Mouse (Mus musculus) heart, adult 2 months (tissue): ENCODE measurements around the gene Nfia. TPM values are rescaled to one million over a fixed set of nuclear protein-coding genes. Genes with fewer than 3 reads are reported as not detected.

ENCODE experiments used
- DNase-seq, 2 experiments: peaks; one replicate each; pipeline ENCODE4 v3.0.0; 2021
- H3K27ac ChIP-seq: fragments of 200-600 bp; 2 replicates; pipeline ENCODE4 v1.8.1; 2022
- H3K27me3 ChIP-seq: fragments of 200-500 bp; 2 replicates; pipeline ENCODE4 v1.6.1; 2012; ENCODE audit warnings: mild to moderate bottlenecking, low read length, inconsistent platforms, mixed read lengths; ENCODE audit not compliant: control insufficient read depth, insufficient read depth
- H3K36me3 ChIP-seq: fragments of 200-500 bp; 2 replicates; pipeline ENCODE4 v1.6.1; 2012; ENCODE audit warnings: low read length, inconsistent platforms; ENCODE audit not compliant: control insufficient read depth, insufficient read depth
- H3K4me1 ChIP-seq: fragments of 200-500 bp; 2 replicates; pipeline ENCODE4 v1.6.1; 2011; ENCODE audit warnings: low read length; ENCODE audit not compliant: control insufficient read depth, insufficient read depth
- H3K4me3 ChIP-seq: fragments of 200-600 bp; 2 replicates; pipeline ENCODE4 v1.8.1; 2022
- H3K79me2 ChIP-seq: fragments of 200-500 bp; replicated peaks from 2 replicates; pipeline ENCODE4 v1.6.1; 2012; ENCODE audit warnings: mild to moderate bottlenecking, inconsistent platforms, low read length, moderate library complexity, mixed read lengths; ENCODE audit not compliant: control insufficient read depth, insufficient read depth
- H3K9ac ChIP-seq: fragments of 200-500 bp; 2 replicates; pipeline ENCODE4 v1.6.1; 2012; ENCODE audit warnings: low read depth, mild to moderate bottlenecking, control low read depth, inconsistent platforms, low read length, mixed read lengths
- CTCF ChIP-seq: fragments of 200-600 bp; IDR thresholded peaks from 2 replicates; pipeline ENCODE4 v1.8.1; 2022; ENCODE audit warnings: antibody characterized with exemption, mild to moderate bottlenecking, moderate library complexity
- EP300 ChIP-seq: fragments of 200-500 bp; IDR thresholded peaks from 2 replicates; pipeline ENCODE4 v1.6.1; 2011; ENCODE audit warnings: low read depth, low read length, control low read depth; ENCODE audit not compliant: insufficient read depth
- POLR2A ChIP-seq: fragments of 200-500 bp; IDR thresholded peaks from 2 replicates; pipeline ENCODE4 v1.6.1; 2011; ENCODE audit warnings: mild to moderate bottlenecking, low read depth, low read length, control low read depth; ENCODE audit not compliant: insufficient read depth
- WGBS: fragments of 180-500 bp; shearing (Covaris S2); methylation state at CpG from one replicate; pipeline ENCODE4 v1.1.7; 2018; 5-methylcytosine and 5-hydroxymethylcytosine counted together
- intact Hi-C: fragments of 180-260 bp; cut with DNase I; formaldehyde crosslinking; loops from one replicate; pipeline ENCODE4 v1.15.1; 2025
- polyA plus RNA-seq: library from polyadenylated mRNA; depleted of rRNA; stranded (reverse); fragments of >200 nt; gene quantifications from 2 replicates; pipeline ENCODE4 v1.2.3, GENCODE M21; 2012
- total RNA-seq, 2 experiments: library from RNA; stranded (reverse); gene quantifications; 2 replicates each; pipeline ENCODE4 v1.2.3; 2021

The Nfia gene
- total and polyA plus RNA-seq, 3 experiments: 70.3 to 128 (median 126) TPM

DNA sequence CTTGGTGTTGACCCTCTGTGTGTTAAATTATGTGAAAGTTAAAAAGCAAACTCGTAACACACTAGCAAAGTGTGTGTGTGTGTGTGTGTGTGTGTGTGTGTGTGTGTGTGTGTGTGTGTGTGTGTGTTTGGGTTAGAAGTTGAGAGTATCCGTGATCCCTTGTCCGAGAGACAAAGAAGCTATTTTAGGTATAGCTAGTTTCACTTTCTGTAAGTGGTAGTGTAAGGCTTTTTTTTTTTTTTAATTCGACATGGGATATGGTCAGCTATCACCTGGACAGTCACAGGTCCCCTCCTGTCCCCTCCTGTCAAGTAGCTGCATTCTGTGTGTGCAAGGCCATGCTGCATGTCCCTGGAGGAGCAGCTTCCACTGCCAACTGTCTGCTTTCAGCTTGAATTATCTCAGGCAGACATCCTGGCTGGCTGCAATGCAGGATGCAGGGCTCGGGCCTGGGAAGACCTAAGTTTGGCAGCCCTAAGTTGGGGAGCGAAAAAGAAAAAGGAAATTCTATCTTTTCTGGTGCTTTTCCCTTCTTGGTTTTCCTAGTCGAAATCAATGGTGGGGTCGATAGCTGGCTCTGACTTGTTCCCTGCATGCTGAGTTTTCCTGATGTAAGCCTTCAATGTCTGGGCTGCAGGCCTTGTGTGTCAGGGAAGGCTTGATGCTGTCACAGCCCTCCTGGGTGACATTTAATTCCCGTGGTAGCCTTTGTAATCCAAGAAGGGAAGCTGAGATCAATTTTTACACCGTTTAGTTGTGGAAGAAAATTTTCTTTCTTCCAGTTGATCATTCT is 147.9 kb downstream of the Nfia start:
- Histone ChIP-seq H3K36me3 (peaks cover 16% of the 10 kb centered on the region), H3K9ac (peak overlapping the region; percentile 70), H3K4me1 (peaks cover 19% of the 10 kb centered on the region), H3K27me3 (no peaks in the 10 kb centered on the region), H3K79me2 (peaks cover 2% of the 10 kb centered on the region; the same call in 1 of the 2 replicates), H3K4me3 (peak overlapping the region; percentile 43), H3K27ac (peak overlapping the region; percentile 87)
- peak; percentile 71 to 72 for DNase-seq
- 8% methylated on average over 10 of the region's 10 CpGs for WGBS
- TF ChIP-seq EP300: 0 out of 2 replicates have a peak, but pooled peaks have one; percentile 33
- no peak for TF ChIP-seq CTCF
- intact Hi-C loops: loop anchor here (2.0 to 5.0 kb wide), 5 partner anchors 82 to 402 kb away; partner anchors contain the start of gene E130114P18Rik

- Histone ChIP-seq H3K79me2 (0 out of 2 replicates have a peak, but pooled peaks cover 2% of the 10 kb centered on the region), H3K9ac (no peak overlapping the region), H3K27ac (no peak overlapping the region), H3K4me3 (no peak overlapping the region), H3K4me1 (peaks cover 20% of the 10 kb centered on the region), H3K27me3 (no peaks in the 10 kb centered on the region), H3K36me3 (peaks cover 16% of the 10 kb centered on the region)
- no peak for DNase-seq
- TF ChIP-seq CTCF (peak; percentile 33), EP300 (no peak), POLR2A (no peak)
- intact Hi-C loops: loop anchor here (2.0 to 5.0 kb wide), 6 partner anchors 53 to 401 kb away; partner anchors contain the start of gene E130114P18Rik
Observed at GRCm38 (mm10) chr4:97921682-97922081, 149.1 kb downstream of the Nfia start.

- no peak for TF ChIP-seq EP300
- no peak for TF ChIP-seq CTCF
- TF ChIP-seq POLR2A: no peak
- H3K4me1 ChIP-seq: peaks cover 20% of the 10 kb centered on the region
- peak overlapping the region; percentile 70 for H3K27ac ChIP-seq
- no peaks in the 10 kb centered on the region for H3K27me3 ChIP-seq
- H3K4me3 ChIP-seq: no peak overlapping the region
- 54% methylated on average over 5 of the region's 5 CpGs for WGBS
- no peak for DNase-seq
- H3K9ac ChIP-seq: no peak overlapping the region
- intact Hi-C loops: loop anchor here (2.0 to 5.0 kb wide), 5 partner anchors 54 to 399 kb away; partner anchors contain the start of gene E130114P18Rik
- peaks cover 20% of the 10 kb centered on the region for H3K36me3 ChIP-seq
- no peaks in the 10 kb centered on the region for H3K79me2 ChIP-seq
Observed at GRCm38 (mm10) chr4:97923248-97923647, 150.7 kb downstream of the Nfia start.

DNA sequence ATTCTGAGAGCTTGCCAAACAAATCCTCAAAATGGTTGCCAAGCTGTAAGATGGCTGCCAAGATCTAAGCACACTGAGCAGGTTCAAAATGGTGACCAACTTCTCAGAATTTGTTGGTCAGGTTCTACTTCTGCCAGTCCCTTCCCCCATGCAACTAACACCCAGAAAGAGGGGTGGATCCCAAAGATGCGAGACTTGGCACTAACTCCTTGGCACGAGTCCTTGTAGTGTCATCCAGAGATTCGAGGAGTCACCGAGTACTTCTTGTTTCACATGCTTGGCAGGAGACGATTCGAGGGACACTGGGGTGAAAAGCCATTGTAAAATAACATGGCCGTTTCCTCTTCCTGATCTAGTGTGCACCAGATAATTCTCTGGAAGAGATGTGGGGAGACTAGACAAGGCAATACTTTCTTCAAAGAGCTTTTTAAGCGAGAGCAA is 151.4 kb downstream of the Nfia start:
- intact Hi-C loops: loop anchor here (2.0 to 5.0 kb wide), 5 partner anchors 55 to 398 kb away; partner anchors contain the start of gene E130114P18Rik
- Histone ChIP-seq H3K36me3 (peaks cover 20% of the 10 kb centered on the region), H3K4me1 (peaks cover 18% of the 10 kb centered on the region), H3K9ac (no peak overlapping the region), H3K79me2 (no peaks in the 10 kb centered on the region), H3K27ac (peak overlapping the region; percentile 70), H3K27me3 (no peaks in the 10 kb centered on the region), H3K4me3 (no peak overlapping the region)
- 7% methylated on average over 8 of the region's 8 CpGs for WGBS
- DNase-seq: peak; percentile 75 to 84
- TF ChIP-seq EP300 (peak; percentile 88), CTCF (no peak), POLR2A (0 out of 2 replicates have a peak, but pooled peaks have one; percentile 19)

GRCm38 (mm10) chr4:97924414-97924813 is 151.9 kb downstream of the Nfia start:
- peaks cover 18% of the 10 kb centered on the region for H3K4me1 ChIP-seq
- no peaks in the 10 kb centered on the region for H3K79me2 ChIP-seq
- H3K27me3 ChIP-seq: no peaks in the 10 kb centered on the region
- intact Hi-C loops: loop anchor here (5.0 kb wide), 4 partner anchors 78 to 398 kb away; partner anchors contain the start of gene E130114P18Rik
- WGBS: 22% methylated on average over 5 of the region's 5 CpGs
- TF ChIP-seq CTCF (no peak), POLR2A (no peak)
- H3K36me3 ChIP-seq: peaks cover 20% of the 10 kb centered on the region
- H3K9ac ChIP-seq: no peak overlapping the region
- no peak overlapping the region for H3K4me3 ChIP-seq
- peak overlapping the region; percentile 70 for H3K27ac ChIP-seq
- no peak for DNase-seq

DNA sequence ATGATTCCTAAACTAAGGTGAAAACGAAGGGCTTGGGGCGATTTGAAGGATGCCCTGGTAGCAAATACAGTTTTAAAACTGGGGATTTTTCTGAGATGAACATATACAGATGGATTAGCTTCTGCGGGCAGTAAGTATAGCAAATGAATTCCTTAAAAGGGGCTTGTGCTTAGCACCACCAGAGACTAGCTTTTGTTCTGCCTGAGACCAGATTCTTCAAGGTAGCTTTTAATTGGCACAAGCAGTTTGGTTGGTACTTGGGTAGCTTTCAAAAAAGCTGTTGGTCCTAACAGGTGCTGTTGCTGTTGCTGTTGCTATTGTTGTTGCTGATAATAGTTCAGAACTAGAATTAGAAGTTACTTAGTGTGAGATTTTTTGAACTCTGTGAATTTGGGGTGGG is 152.3 kb downstream of the Nfia start:
- no peak overlapping the region for H3K9ac ChIP-seq
- TF ChIP-seq CTCF (no peak), POLR2A (no peak), EP300 (no peak)
- H3K27me3 ChIP-seq: no peaks in the 10 kb centered on the region
- no peak overlapping the region for H3K4me3 ChIP-seq
- peak overlapping the region; percentile 70 for H3K27ac ChIP-seq
- intact Hi-C loops: loop anchor here (5.0 kb wide), 5 partner anchors 37 to 397 kb away; partner anchors contain the start of gene E130114P18Rik
- H3K36me3 ChIP-seq: peaks cover 18% of the 10 kb centered on the region
- DNase-seq: no peak
- H3K4me1 ChIP-seq: peaks cover 18% of the 10 kb centered on the region
- WGBS: 80% methylated on average over 3 of the region's 3 CpGs
- H3K79me2 ChIP-seq: peaks cover 3% of the 10 kb centered on the region; the same call in 1 of the 2 replicates
